Mouse (Mus musculus) heart, embryonic 13.5 days (tissue): ENCODE measurements around the gene Fam3c. TPM values are rescaled to one million over a fixed set of nuclear protein-coding genes. Genes with fewer than 3 reads are reported as not detected.
A peak's percentile ranks its signal among the peaks of the same experiment; 100 is the strongest.
"Not testable (repeated sequence)": the region's sequence is repeated elsewhere in the genome, so short reads cannot be mapped to it uniquely, and the experiment has no call there.

ENCODE experiments used
- ATAC-seq: fragments of 200-750 bp; cut with Nextera tagmentation; 2 replicates; pipeline ENCODE4 v1.8.0; 2017; ENCODE audit warnings: moderate TSS enrichment; ENCODE audit not compliant: insufficient number of reproducible peaks, low FRiP score, low TSS enrichment; ENCODE audit errors: extremely low read depth
- H3K27ac ChIP-seq: fragments of 300-500 bp; sonication (generic); replicated peaks from 2 replicates; pipeline ENCODE4 v1.5.1; 2015; ENCODE audit warnings: moderate library complexity, mild to moderate bottlenecking, inconsistent platforms
- H3K27me3 ChIP-seq: fragments of 300-500 bp; sonication (generic); replicated peaks from 2 replicates; pipeline ENCODE4 v1.6.1; 2015; ENCODE audit warnings: mild to moderate bottlenecking, inconsistent platforms
- H3K36me3 ChIP-seq: fragments of 300-500 bp; sonication (generic); 2 replicates; pipeline ENCODE4 v1.6.1; 2015; ENCODE audit warnings: mild to moderate bottlenecking, inconsistent platforms
- H3K4me1 ChIP-seq: fragments of 300-500 bp; sonication (generic); 2 replicates; pipeline ENCODE4 v1.6.1; 2015; ENCODE audit warnings: inconsistent platforms
- H3K4me2 ChIP-seq: fragments of 300-500 bp; sonication (generic); 2 replicates; pipeline ENCODE4 v1.6.1; 2015; ENCODE audit warnings: inconsistent platforms, mild to moderate bottlenecking, moderate library complexity
- H3K4me3 ChIP-seq: fragments of 300-500 bp; sonication (generic); 2 replicates; pipeline ENCODE4 v1.5.1; 2015; ENCODE audit warnings: moderate library complexity, mild to moderate bottlenecking, inconsistent platforms
- H3K9ac ChIP-seq: fragments of 300-500 bp; sonication (generic); 2 replicates; pipeline ENCODE4 v1.6.1; 2015; ENCODE audit warnings: inconsistent platforms, mild to moderate bottlenecking, moderate library complexity
- H3K9me3 ChIP-seq: fragments of 300-500 bp; sonication (generic); 2 replicates; pipeline ENCODE4 v1.6.1; 2016; ENCODE audit warnings: inconsistent platforms
- WGBS: fragments of 180-500 bp; shearing (Covaris S2); methylation state at CpG from one replicate; pipeline ENCODE4 v1.1.7; 2015; ENCODE audit warnings: mixed read lengths; 5-methylcytosine and 5-hydroxymethylcytosine counted together
- polyA plus RNA-seq: library from polyadenylated mRNA; unstranded; fragments of >200 nt; fragmentation: Nextera tagmentation; extraction: Ambion mirVana; gene quantifications from 2 replicates; pipeline ENCODE4 v1.2.1, GENCODE M21; 2015

The Fam3c gene
- polyA plus RNA-seq, 1 experiment from 2014 or later, result 43.1 TPM

- not testable (repeated sequence) for H3K9me3 ChIP-seq, H3K4me2 ChIP-seq, ATAC-seq, H3K9ac ChIP-seq, H3K36me3 ChIP-seq, H3K27me3 ChIP-seq, H3K4me1 ChIP-seq, H3K27ac ChIP-seq, H3K4me3 ChIP-seq
- 73% methylated on average over 8 of the region's 8 CpGs for WGBS
Measured at GRCm38 (mm10) chr6:22264094-22264493, 91.9 kb downstream of the Fam3c start.

GRCm38 (mm10) chr6:22262519-22262918, 93.5 kb downstream of the Fam3c start:
- H3K9ac ChIP-seq, result no peak overlapping the region
- H3K27me3 ChIP-seq, result no peaks in the 10 kb centered on the region
- H3K9me3 ChIP-seq, result no peaks in the 10 kb centered on the region
- no peak for ATAC-seq
- H3K4me3 ChIP-seq, result no peak overlapping the region
- H3K27ac ChIP-seq, result no peak overlapping the region
- peaks cover 12% of the 10 kb centered on the region for H3K4me1 ChIP-seq
- WGBS, result 48% methylated on average over 4 of the region's 4 CpGs
- no peaks in the 10 kb centered on the region for H3K36me3 ChIP-seq
- H3K4me2 ChIP-seq, result no peak overlapping the region

- H3K4me1 ChIP-seq, result peaks cover 12% of the 10 kb centered on the region
- no peaks in the 10 kb centered on the region for H3K36me3 ChIP-seq
- H3K4me2 ChIP-seq, result no peak overlapping the region
- no peaks in the 10 kb centered on the region for H3K27me3 ChIP-seq
- no peaks in the 10 kb centered on the region for H3K9me3 ChIP-seq
- peak overlapping the region; percentile 62 for H3K27ac ChIP-seq
- ATAC-seq, result no peak
- 38% methylated on average over 4 of the region's 4 CpGs for WGBS
- H3K9ac ChIP-seq, result no peak overlapping the region
- H3K4me3 ChIP-seq, result no peak overlapping the region
Measured at GRCm38 (mm10) chr6:22258784-22259183, 97.3 kb downstream of the Fam3c start.

Other genes starting within 250 kb of the Fam3c start
- 3.1 and 3.4 TPM in 2 replicates for gene Wnt16, start 68.0 kb downstream of the Fam3c start, polyA plus RNA-seq